Mouse (Mus musculus): ENCODE results near the gene Cish. TPM values are rescaled to one million over a fixed set of nuclear protein-coding genes. Genes with fewer than 3 reads are reported as not detected.

Gene Cish
- total and polyA plus RNA-seq, 3 experiments: 10.0 to 24.5 TPM; not detected in 1

GRCm38 (mm10) chr9:107333686-107334085, 37.9 kb downstream of the Cish start:
- peaks cover 0 to 13% of the 10 kb centered on the region in 2 experiments; a peak in 2 of 4 replicates for H3K4me1 ChIP-seq (ENCODE audit: control insufficient read depth in 1 of 2, insufficient read depth in 2 of 2, low read length in 2 of 2)
- H3K4me3 ChIP-seq (ENCODE audit: control insufficient read depth in 1 of 2, insufficient read depth in 1 of 2, low read depth in 2 of 2, low read length in 2 of 2): no peak overlapping the region
- peaks cover 4% of the 10 kb centered on the region; the same call in 1 of the 2 replicates for H3K79me2 ChIP-seq (ENCODE audit: control insufficient read depth, insufficient read depth, low read length, poor library complexity)
- DNase-seq (ENCODE audit: low read depth, low spot score): no peak
- no peak overlapping the region for H3K27ac ChIP-seq (ENCODE audit: control insufficient read depth, low read depth, low read length)
- no peak for TF ChIP-seq MYC (IDR thresholded peaks at IDR 0.05; ENCODE audit: low read depth, low read length)
- TF ChIP-seq MAFK (IDR thresholded peaks at IDR 0.05; ENCODE audit: borderline replicate concordance, low read depth, low read length): no peak
- H3K9me3 ChIP-seq (replicated peaks; ENCODE audit: insufficient read depth, low read length): no peaks in the 10 kb centered on the region
- H3K9ac ChIP-seq (ENCODE audit: control insufficient read depth, low read depth, low read length, poor library complexity, severe bottlenecking): no peak overlapping the region
- H3K36me3 ChIP-seq (ENCODE audit: control insufficient read depth in 1 of 2, insufficient read depth in 2 of 2, low read length in 2 of 2): peaks cover 0 to 4% of the 10 kb centered on the region in 2 experiments; a peak in 2 of 4 replicates
- H3K27me3 ChIP-seq (ENCODE audit: control insufficient read depth in 1 of 2, insufficient read depth in 2 of 2, low read length in 2 of 2): no peaks in the 10 kb centered on the region

- TF ChIP-seq ETS1 (IDR thresholded peaks at IDR 0.05; ENCODE audit: low read depth, low read length): no peak
- no peak for TF ChIP-seq MYB (IDR thresholded peaks at IDR 0.05; ENCODE audit: low read depth, low read length)
- TF ChIP-seq TBP (IDR thresholded peaks at IDR 0.05; ENCODE audit: low read depth, low read length): no peak
- no peak for TF ChIP-seq MAZ (IDR thresholded peaks at IDR 0.05; ENCODE audit: low read depth, low read length)
- TF ChIP-seq RAD21 (IDR thresholded peaks at IDR 0.05; ENCODE audit: low read depth, low read length): no peak
- TF ChIP-seq ZC3H11A (IDR thresholded peaks at IDR 0.05; ENCODE audit: low read depth, low read length): no peak
- no peak for TF ChIP-seq POLR2A (IDR thresholded peaks at IDR 0.05; ENCODE audit: control insufficient read depth in 1 of 2, insufficient read depth in 1 of 2, low read depth in 1 of 2, low read length in 2 of 2, poor library complexity in 1 of 2)
- no peak for TF ChIP-seq UBTF (IDR thresholded peaks at IDR 0.05; ENCODE audit: borderline replicate concordance, insufficient read depth, low read depth, low read length)
- TF ChIP-seq CTCF (IDR thresholded peaks at IDR 0.05 in 2 of 3, conservative IDR thresholded peaks at IDR 0.05 in 1 of 3; ENCODE audit: control insufficient read depth in 1 of 3, insufficient read depth in 1 of 3, low read depth in 2 of 3, low read length in 3 of 3, poor library complexity in 1 of 3, severe bottlenecking in 1 of 3): no peak
- no peak for TF ChIP-seq SIN3A (IDR thresholded peaks at IDR 0.05; ENCODE audit: low read length)
- no peak for TF ChIP-seq NRF1 (IDR thresholded peaks at IDR 0.05; ENCODE audit: insufficient read depth, low read depth, low read length, poor library complexity, severe bottlenecking)
- no peak for TF ChIP-seq SMC3 (IDR thresholded peaks at IDR 0.05; ENCODE audit: low read depth, low read length)
- Histone ChIP-seq H3K9me3 (replicated peaks; ENCODE audit: insufficient read depth, low read length) (no peaks in the 10 kb centered on the region), H3K27ac (ENCODE audit: control insufficient read depth, low read depth, low read length) (no peak overlapping the region), H3K4me1 (ENCODE audit: control insufficient read depth in 1 of 2, insufficient read depth in 2 of 2, low read length in 2 of 2) (peaks cover 0 to 17% of the 10 kb centered on the region in 2 experiments; a peak in 2 of 4 replicates), H3K79me2 (ENCODE audit: control insufficient read depth, insufficient read depth, low read length, poor library complexity) (peaks cover 4% of the 10 kb centered on the region; the same call in 1 of the 2 replicates), H3K9ac (ENCODE audit: control insufficient read depth, low read depth, low read length, poor library complexity, severe bottlenecking) (no peak overlapping the region), H3K36me3 (ENCODE audit: control insufficient read depth in 1 of 2, insufficient read depth in 2 of 2, low read length in 2 of 2) (peaks cover 0 to 9% of the 10 kb centered on the region in 2 experiments; a peak in 2 of 4 replicates), H3K4me3 (ENCODE audit: control insufficient read depth in 1 of 2, insufficient read depth in 1 of 2, low read depth in 2 of 2, low read length in 2 of 2) (no peak overlapping the region), H3K27me3 (ENCODE audit: control insufficient read depth in 1 of 2, insufficient read depth in 2 of 2, low read length in 2 of 2) (no peaks in the 10 kb centered on the region)
- DNase-seq (ENCODE audit: low read depth, low spot score): no peak
Measured at GRCm38 (mm10) chr9:107334356-107334755, 38.5 kb downstream of the Cish start.

- Histone ChIP-seq H3K9me3 (replicated peaks; ENCODE audit: insufficient read depth, low read length) (no peaks in the 10 kb centered on the region), H3K4me1 (ENCODE audit: control insufficient read depth in 1 of 2, insufficient read depth in 2 of 2, low read length in 2 of 2) (peaks cover 0 to 17% of the 10 kb centered on the region in 2 experiments; a peak in 2 of 4 replicates), H3K79me2 (ENCODE audit: control insufficient read depth, insufficient read depth, low read length, poor library complexity) (peaks cover 4% of the 10 kb centered on the region; the same call in 1 of the 2 replicates), H3K27ac (ENCODE audit: control insufficient read depth, low read depth, low read length) (no peak overlapping the region), H3K36me3 (ENCODE audit: control insufficient read depth in 1 of 2, insufficient read depth in 2 of 2, low read length in 2 of 2) (peaks cover 0 to 9% of the 10 kb centered on the region in 2 experiments; a peak in 2 of 4 replicates), H3K27me3 (ENCODE audit: control insufficient read depth in 1 of 2, insufficient read depth in 2 of 2, low read length in 2 of 2) (no peaks in the 10 kb centered on the region), H3K4me3 (ENCODE audit: control insufficient read depth in 1 of 2, insufficient read depth in 1 of 2, low read depth in 2 of 2, low read length in 2 of 2) (no peak overlapping the region), H3K9ac (ENCODE audit: control insufficient read depth, low read depth, low read length, poor library complexity, severe bottlenecking) (no peak overlapping the region)
- peak; percentile 44 for DNase-seq (ENCODE audit: low read depth, low spot score)
- TF ChIP-seq POLR2A (IDR thresholded peaks at IDR 0.05; ENCODE audit: control insufficient read depth in 1 of 2, insufficient read depth in 1 of 2, low read depth in 1 of 2, low read length in 2 of 2, poor library complexity in 1 of 2) (no peak), JUND (IDR thresholded peaks at IDR 0.05; ENCODE audit: low read depth, low read length) (no peak), CTCF (IDR thresholded peaks at IDR 0.05 in 2 of 3, conservative IDR thresholded peaks at IDR 0.05 in 1 of 3; ENCODE audit: control insufficient read depth in 1 of 3, insufficient read depth in 1 of 3, low read depth in 2 of 3, low read length in 3 of 3, poor library complexity in 1 of 3, severe bottlenecking in 1 of 3) (peak in 2 of 3 experiments; percentile 22 to 27; a peak in 2 of 6 replicates), SMC3 (IDR thresholded peaks at IDR 0.05; ENCODE audit: low read depth, low read length) (no peak), GABPA (IDR thresholded peaks at IDR 0.05; ENCODE audit: low read depth, low read length) (no peak), POLR2AphosphoS5 (IDR thresholded peaks at IDR 0.05; ENCODE audit: borderline replicate concordance, low read depth, low read length) (no peak), TBP (IDR thresholded peaks at IDR 0.05; ENCODE audit: low read depth, low read length) (no peak), MYB (IDR thresholded peaks at IDR 0.05; ENCODE audit: low read depth, low read length) (no peak)
Measured at GRCm38 (mm10) chr9:107335046-107335445, 39.2 kb downstream of the Cish start.
